Mouse (Mus musculus): ENCODE measurements at regions not wholly inside any gene's neighbourhood (a gene's known extent, or its start where the extent isn't known, plus 50 kb on each side); places are given as distances from the start of the nearest gene placed in this dataset.

DNA sequence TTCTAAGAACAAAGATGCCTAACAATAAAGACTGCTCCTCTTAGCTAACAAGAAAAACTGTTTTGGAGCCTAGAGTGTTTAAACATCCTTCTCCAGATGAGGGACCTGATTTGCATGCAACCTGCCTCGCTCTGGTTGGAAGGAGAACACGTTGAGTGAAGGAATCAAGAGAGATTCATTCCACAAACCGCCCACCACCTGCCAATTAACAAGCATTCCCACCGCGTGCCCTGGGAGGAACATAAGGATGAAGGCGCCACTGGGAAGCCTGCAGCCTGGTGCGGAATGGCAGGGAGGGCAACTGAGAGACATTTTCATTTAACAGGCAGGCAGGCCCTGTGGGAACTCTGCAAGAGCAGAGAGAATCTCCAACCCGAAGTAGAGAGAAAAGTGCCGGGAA is 265.0 kb downstream of the Hs3st3b1 start:
- TF ChIP-seq POLR2A (IDR thresholded peaks at IDR 0.05; ENCODE audit: borderline replicate concordance, extremely low read depth, insufficient read depth, insufficient read length, poor library complexity, severe bottlenecking) (no peak), CTCF (IDR thresholded peaks at IDR 0.05; ENCODE audit: borderline replicate concordance, extremely low read depth, insufficient read depth, insufficient read length) (no peak)

Data from brain, embryonic 14.5 days (tissue).